Mouse (Mus musculus) brown adipose tissue, adult 24 weeks (tissue): ENCODE measurements around the gene Hist1h2ab. TPM values are rescaled to one million over a fixed set of nuclear protein-coding genes. Genes with fewer than 3 reads are reported as not detected.
"Not testable (repeated sequence)": the region's sequence is repeated elsewhere in the genome, so short reads cannot be mapped to it uniquely, and the experiment has no call there.

ENCODE experiments used
- H3K27ac ChIP-seq: fragments of 200-500 bp; replicated peaks from 2 replicates; pipeline ENCODE4 v1.5.1; 2012; ENCODE audit warnings: low read depth, mild to moderate bottlenecking, low read length
- H3K4me1 ChIP-seq: fragments of 200-500 bp; 2 replicates; pipeline ENCODE4 v1.6.1; 2012; ENCODE audit warnings: low read length, mixed read lengths; ENCODE audit not compliant: control insufficient read depth, insufficient read depth, insufficient read length
- H3K4me3 ChIP-seq: fragments of 200-500 bp; 2 replicates; pipeline ENCODE4 v1.5.1; 2012; ENCODE audit warnings: low read depth, mild to moderate bottlenecking, low read length, moderate library complexity; ENCODE audit not compliant: insufficient read depth
- polyA plus RNA-seq: library from polyadenylated mRNA; stranded (reverse); fragments of >200 nt; gene quantifications from 2 replicates; pipeline ENCODE4 v1.2.4, GENCODE M21; 2012; ENCODE audit not compliant: missing spikeins, insufficient read depth, insufficient read length

The Hist1h2ab gene
- polyA plus RNA-seq, 1 experiment: not detected

DNA sequence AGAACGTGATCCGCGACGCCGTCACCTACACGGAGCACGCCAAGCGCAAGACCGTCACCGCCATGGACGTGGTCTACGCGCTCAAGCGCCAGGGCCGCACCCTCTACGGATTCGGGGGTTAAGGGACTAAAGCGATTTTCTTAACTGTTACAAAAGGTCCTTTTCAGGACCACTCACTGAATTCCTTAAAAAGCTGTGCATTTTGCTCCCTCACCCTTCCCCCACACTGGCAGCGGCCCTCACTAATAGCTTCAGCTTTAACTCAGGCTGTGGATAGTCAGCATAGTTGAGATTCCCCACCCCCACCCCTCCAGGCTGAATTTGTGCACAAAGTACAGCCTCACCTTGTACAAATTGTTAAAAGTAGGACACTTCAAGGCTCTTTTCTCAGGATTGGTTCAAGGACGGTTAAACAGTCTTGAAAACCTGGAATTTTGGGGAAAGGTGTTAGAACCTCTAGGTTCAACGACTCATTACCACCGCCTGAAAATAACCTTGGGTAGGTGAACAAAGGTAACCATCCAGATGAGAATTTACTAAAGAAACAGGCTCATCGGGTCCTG, 6.4 kb downstream of the Hist1h2ab start:
- Histone ChIP-seq H3K27ac (no peak overlapping the region), H3K4me1 (no peaks in the 10 kb centered on the region), H3K4me3 (peak overlapping the region; percentile 57)

DNA sequence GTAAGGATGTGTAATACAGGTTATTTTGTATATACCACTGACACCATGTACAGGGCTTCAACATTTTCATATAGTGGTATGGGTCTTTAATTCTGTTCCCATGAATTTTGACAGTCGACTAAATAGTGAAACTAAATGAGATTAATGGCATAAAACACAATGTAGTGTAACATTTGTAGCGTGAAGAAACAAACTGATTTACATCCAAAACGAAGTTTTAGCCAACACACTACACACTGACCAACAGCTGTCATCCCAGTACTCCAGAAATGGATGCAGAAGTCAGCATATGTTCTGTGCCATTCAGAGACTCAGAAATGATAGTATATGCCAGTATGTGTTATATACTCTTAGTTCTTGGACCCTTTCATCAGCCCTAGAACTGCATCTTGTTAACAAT, 7.0 kb downstream of the Hist1h2ab start:
- no peak overlapping the region for H3K4me3 ChIP-seq
- H3K4me1 ChIP-seq: no peaks in the 10 kb centered on the region
- H3K27ac ChIP-seq: no peak overlapping the region

DNA sequence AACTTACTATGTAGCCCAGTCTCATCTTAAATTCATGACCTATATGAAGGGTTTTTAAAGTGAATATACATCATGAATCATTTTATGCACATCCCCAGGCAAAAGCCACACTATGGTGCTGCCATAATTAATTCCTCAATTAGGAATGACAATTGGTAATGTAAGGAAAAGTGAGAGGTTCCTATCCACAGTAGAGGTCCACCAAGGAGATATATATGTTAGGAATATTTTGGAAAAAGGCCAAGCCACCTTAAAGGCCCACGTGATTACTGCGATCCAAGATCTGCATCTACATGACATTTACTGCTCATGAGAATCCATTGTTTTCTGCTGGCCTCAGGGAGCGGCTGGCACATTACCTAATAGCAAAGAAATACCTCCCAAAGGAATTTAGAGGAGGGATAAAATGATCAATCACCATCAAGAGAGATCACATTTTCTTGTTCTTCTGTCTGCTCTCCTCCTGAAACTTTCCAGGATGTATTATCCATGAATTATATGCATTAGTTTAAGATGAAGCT, 8.4 kb downstream of the Hist1h2ab start:
- Histone ChIP-seq H3K27ac (no peak overlapping the region), H3K4me3 (no peak overlapping the region), H3K4me1 (no peaks in the 10 kb centered on the region)

DNA sequence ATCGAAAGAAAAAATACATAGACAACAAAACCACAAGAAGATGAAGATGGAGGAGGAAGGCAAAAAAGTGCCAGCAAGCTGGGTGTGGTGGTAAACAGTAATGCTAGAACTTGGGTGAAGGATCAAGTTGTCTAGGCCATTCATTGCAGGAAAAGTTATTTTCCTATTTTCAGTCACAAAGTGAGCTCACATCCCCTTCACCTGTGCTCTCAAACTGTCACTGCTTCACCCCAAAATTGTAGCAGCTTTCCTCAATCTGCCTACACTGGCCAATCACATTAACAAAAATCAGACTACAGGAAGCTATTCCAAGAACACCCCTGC, 9.0 kb downstream of the Hist1h2ab start:
- Histone ChIP-seq H3K4me1 (no peaks in the 10 kb centered on the region), H3K27ac (no peak overlapping the region), H3K4me3 (no peak overlapping the region)

DNA sequence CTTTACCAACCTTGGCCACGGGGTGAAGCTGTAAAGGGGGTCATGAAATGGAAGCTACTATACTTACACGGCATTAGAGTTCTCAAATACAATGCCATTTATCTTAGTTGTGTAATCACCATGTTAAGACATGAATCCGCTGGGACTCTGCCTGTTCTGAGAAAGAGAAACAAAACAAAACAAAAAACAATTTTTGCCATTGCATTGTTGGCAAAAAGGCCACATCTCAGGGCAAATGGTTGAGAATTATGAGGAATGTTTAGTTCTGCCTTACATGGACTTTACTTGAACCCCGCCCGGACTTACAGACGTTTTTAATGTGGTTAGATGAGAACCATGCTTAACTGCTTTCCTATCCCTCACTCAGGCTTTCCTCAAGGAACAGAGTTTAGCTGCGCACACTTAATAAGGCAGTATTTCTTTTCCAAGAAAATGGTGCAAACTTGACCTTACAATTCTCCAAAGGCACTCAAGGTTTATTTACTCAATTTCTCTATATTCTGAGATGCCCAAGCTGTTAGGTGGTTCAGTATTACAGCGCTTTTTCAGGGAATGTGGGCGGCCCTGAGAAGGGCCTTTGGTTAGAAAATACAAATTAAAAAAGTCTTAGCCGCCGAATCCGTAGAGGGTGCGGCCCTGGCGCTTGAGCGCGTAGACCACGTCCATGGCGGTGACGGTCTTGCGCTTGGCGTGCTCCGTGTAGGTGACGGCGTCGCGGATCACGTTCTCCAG, 9.5 kb downstream of the Hist1h2ab start:
- Histone ChIP-seq H3K4me1 (no peaks in the 10 kb centered on the region), H3K27ac (no peak overlapping the region), H3K4me3 (peak overlapping the region; percentile 61)

DNA sequence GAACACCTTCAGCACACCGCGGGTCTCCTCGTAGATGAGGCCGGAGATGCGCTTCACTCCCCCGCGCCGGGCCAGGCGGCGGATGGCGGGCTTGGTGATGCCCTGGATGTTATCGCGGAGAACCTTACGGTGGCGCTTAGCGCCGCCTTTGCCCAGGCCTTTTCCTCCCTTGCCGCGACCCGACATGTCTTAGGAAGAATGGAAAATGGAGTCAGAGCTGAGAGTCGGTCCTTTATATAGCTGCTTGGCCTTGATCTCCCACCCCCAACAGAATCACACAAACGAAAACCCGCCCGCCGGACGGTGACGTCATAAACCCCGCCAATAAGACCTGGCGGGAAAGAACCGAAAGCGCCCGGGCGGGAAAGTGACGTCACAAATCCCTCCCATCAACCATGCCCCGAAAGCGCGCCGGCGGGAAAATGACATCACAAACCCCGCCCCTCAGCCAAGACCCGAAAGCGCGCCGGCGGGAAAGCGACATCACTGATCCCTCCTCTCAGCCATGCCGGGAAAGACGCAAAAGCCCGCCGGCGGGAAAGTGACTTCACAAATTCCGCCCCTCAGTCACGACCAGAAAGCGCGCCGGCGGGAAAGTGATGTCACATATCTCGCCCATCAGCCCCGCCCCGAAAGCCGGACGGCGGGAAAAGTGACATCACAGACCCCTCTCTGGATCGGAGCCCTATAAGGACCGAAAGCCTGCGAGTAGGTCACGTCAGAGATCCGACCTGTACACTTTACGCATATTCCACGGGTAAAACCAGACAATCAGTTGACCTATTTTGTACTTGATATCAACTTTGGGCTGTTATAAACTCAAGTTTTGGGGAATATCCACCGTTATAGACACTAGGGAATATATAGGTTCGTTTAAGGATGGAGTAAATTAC, 10.3 kb downstream of the Hist1h2ab start, which contains the start of gene Hist1h4a:
Gene Hist1h4a (minus strand): TSS at position 259 of the 893 bp plus-strand sequence.
- H3K27ac ChIP-seq: peak within 1 kb of the TSS; percentile 20; the same call in 1 of the 2 replicates
- no peaks in the 10 kb centered on the region for H3K4me1 ChIP-seq
- peak within 1 kb of the TSS; percentile 61 for H3K4me3 ChIP-seq

DNA sequence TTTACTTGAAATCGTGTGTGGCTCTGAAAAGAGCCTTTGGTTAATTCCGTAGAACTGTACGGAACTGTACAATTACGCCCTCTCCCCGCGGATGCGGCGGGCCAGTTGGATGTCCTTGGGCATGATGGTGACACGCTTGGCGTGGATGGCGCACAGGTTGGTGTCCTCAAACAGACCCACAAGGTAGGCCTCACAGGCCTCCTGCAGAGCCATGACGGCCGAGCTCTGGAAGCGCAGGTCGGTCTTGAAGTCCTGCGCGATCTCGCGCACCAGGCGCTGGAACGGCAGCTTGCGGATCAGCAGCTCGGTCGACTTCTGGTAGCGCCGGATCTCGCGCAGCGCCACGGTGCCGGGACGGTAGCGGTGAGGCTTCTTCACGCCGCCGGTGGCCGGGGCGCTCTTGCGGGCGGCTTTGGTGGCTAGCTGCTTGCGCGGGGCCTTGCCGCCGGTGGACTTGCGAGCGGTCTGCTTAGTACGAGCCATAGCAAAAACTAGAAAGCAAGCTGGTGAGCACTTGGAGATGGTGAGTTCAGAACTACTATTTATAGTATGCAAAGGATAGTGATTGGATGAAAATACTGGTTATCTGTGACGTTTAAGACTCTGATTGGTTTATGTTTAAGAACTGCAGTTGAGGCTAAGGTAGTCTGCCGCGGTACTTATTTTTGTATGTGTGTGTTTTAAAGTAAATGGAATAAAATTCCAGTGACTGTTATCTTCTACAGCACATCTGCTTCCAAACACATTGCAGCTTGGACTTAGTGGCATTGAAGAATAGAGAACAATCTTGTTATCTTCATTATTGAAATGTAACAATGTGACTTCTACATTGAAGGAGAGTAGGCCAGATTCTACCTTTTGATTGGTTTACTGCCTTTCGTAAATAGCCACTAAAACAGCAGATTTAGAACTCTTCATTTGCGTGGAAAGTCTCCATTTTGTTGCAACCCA, 11.2 kb downstream of the Hist1h2ab start, which contains the start of gene Hist1h3a:
Gene Hist1h3a (minus strand): TSS at position 516 of the 951 bp plus-strand sequence.
- peak within 1 kb of the TSS; percentile 20; the same call in 1 of the 2 replicates for H3K27ac ChIP-seq
- not testable (repeated sequence) for H3K4me1 ChIP-seq
- H3K4me3 ChIP-seq: peak within 1 kb of the TSS; percentile 52

DNA sequence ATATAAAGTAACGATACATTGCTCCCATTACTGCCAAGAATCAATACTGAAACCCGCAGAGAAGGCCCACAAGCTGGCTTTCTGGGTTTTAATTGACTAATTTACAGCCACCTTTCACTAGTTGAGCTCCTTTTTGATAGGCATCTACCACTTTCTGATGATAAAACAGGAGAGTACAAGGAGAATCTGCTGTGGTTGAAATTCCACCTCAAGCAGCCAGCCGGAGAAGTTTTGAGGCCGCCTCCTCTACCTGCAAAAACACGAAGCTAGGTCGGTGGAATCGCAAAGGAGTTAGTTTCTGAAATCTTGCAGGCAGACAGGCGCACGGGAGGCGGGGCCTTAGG, 12.3 kb downstream of the Hist1h2ab start:
- no peaks in the 10 kb centered on the region for H3K4me1 ChIP-seq
- H3K27ac ChIP-seq: no peak overlapping the region
- peak overlapping the region; percentile 11 for H3K4me3 ChIP-seq

DNA sequence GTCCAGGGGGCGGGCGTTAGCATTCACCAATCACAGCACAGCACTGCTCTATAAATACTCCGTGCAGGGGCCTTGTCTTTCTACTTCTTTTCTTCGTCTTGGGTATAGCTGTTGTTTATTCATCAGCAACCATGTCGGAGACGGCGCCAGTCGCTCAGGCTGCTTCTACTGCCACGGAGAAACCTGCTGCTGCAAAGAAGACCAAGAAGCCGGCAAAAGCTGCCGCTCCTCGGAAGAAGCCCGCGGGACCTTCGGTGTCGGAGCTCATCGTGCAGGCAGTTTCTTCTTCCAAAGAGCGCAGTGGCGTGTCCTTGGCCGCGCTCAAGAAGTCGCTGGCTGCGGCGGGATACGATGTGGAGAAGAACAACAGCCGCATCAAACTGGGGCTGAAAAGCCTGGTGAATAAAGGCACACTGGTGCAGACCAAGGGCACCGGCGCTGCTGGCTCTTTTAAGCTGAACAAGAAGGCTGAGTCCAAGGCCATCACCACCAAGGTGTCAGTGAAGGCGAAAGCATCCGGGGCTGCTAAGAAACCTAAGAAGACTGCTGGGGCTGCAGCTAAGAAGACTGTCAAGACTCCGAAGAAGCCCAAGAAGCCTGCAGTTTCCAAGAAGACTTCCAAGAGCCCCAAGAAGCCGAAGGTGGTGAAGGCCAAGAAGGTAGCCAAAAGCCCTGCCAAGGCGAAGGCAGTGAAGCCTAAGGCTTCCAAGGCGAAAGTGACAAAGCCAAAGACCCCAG, 12.8 kb downstream of the Hist1h2ab start, which contains the start of gene Hist1h1a:
Gene Hist1h1a (plus strand): TSS at position 81 of the 738 bp plus-strand sequence.
- no peak within 1 kb of the TSS for H3K27ac ChIP-seq
- peak within 1 kb of the TSS; percentile 66 for H3K4me3 ChIP-seq

DNA sequence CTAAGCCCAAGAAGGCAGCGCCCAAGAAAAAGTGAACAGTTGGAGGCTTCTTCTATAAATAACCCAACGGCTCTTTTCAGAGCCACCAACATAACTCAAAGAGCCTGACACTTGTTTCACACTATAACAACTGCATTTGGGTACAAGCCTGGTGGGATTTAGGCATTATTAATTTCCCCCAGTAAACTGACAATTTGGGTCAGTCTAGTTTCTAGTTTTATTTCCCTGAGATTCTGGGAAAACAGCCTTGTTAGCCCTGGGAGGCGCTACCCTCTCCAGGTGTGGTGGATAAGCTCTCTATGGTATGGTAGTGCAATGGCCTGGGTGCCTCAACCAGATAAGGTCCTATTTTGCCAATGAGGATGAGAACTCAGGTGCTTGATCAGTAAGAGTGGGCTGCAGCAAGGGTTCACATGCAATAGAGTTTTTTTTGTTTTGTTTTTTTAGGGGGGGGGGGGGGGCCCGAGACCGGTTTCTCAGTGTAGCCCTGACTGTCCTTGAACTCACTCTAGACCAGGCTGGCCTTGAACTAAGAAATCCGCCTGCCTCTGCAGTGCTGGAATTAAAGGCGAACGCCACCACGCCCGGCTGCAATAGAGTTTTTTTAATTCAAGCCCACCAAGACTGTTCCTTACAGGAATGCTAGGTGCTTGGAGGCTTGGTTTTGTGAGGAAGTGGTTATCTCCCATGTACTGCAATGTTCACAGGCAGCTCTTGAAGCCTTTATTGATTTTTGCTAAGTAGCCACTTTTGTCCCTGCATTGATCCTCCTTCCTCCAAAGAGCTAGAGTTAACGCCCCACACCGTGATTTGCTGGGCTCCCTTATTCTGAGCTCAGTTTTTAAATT, 13.6 kb downstream of the Hist1h2ab start:
- Histone ChIP-seq H3K4me1 (no peaks in the 10 kb centered on the region), H3K4me3 (no peak overlapping the region), H3K27ac (no peak overlapping the region)

More for the DNA sequence above, 12.8 kb downstream of the Hist1h2ab start, which contains the start of gene Hist1h1a:
- no peaks in the 10 kb centered on the region for H3K4me1 ChIP-seq

DNA sequence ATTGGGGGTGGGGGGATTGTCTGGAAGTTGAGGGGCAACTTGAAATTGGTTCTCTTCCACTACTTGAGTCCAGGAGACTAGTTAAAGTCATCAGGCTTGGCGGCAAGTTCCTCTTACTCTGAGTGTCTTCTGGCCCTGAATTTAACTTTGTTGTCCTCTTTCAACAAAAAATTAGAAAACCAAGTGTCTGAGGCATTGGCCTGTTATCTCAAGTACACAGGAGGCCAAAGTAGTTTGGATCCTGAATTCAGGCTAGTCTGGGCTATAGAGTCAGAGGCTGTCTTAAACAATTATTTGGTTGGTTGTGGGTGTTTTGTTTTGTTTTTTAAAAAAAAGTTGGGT, 14.2 kb downstream of the Hist1h2ab start:
- Histone ChIP-seq H3K27ac (no peak overlapping the region), H3K4me1 (no peaks in the 10 kb centered on the region), H3K4me3 (no peak overlapping the region)

DNA sequence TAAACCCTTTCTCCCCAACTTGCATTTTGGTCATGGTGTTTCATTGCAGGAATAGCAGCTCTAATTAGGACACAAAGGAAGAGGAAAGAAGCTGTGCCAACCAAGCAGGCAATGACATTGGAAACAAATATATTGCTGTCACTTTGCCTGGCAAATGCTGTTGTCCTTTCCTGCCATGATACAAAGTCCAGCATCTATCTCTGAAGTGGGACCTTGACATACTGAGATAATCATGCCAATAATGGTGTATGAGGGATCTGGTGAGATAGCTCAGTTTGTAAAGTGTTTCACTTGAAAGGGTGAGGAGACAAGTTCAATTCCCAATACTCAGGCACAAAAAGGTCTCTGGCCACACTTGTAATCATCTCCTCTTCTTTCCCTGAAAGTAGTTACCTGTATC, 15.8 kb downstream of the Hist1h2ab start:
- Histone ChIP-seq H3K4me1 (no peaks in the 10 kb centered on the region), H3K27ac (no peak overlapping the region), H3K4me3 (no peak overlapping the region)

DNA sequence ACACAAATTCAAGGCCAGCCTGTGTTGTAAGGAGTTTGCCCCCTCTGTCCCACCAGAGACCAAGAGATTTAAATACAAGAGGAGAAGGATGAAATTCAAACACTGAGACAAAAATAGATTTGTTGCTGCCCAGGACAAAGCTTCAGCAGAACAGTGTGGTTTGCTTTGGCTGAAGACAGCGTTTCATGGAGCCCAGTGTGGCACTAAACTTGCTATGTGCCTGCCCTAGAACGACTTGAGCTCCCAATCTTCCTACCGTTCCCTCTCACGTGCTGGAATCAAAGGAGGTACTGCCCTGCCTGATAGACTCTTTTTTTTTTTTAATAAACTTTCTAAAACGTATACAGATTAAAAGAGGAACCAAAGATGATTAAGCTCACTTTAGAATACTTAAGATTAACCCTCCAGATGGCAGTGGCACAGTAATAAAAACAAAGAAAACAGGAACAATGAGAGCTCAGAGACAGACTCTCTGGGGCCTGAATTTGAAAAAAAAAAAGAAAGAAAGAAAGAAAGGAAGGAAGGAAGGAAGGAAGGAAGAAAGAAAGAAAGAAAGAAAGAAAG, 18.0 kb downstream of the Hist1h2ab start:
- Histone ChIP-seq H3K4me3 (no peak overlapping the region), H3K4me1 (no peaks in the 10 kb centered on the region), H3K27ac (no peak overlapping the region)
